Comparison of ENCODE assay signal across 34 mouse cellular contexts in the genomic region with DNA sequence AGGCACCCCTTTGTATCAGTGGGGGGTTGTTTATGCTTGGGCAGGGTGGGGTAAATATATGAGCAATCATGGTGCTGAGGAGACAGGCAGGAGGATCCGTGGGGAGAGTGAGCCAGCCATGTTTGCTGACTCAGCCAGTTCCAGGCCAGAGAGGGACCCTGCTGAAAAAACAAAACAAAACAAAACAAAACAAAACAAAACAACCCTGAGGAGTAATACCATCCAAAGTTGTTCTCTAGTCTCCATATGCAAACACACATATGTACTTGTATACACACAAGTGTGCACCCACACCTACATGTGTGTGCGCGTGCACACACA. TPM values are rescaled to one million over a fixed set of nuclear protein-coding genes. Genes with fewer than 3 reads are reported as not detected.
A peak's percentile ranks its signal among the peaks of the same experiment; 100 is the strongest.
DNase-seq lines count a peak whose midpoint lies in the region; ATAC-seq and TF ChIP-seq lines count a peak whose summit lies in the region.
"Had no signal": no experiment of that assay in that cellular context is flagged by ENCODE, and none has a peak within 500 bp of the region (broad histone marks: within the 10 kb centered on the region; RNA-seq: fewer than 3 reads in every experiment).

No protein-coding gene starts in this region.

- H3K9ac ChIP-seq in liver, embryonic 15.5 days: no peak overlapping the region
- H3K9ac ChIP-seq in liver, embryonic 11.5 days (ENCODE audit: low read depth, low read length): no peak overlapping the region
- H3K9ac ChIP-seq in CH12.LX (ENCODE audit: insufficient read depth, low read depth): peak overlapping the region; percentile 16
- no peak overlapping the region for H3K9ac ChIP-seq in ES-E14 (ENCODE audit: insufficient read depth, low read depth, low read length, poor library complexity, severe bottlenecking)
- no peak overlapping the region for H3K9ac ChIP-seq in heart, adult 2 months (ENCODE audit: low read depth, low read length)
- H3K9ac ChIP-seq: embryonic facial prominence, embryonic 12.5 days; embryonic facial prominence, embryonic 15.5 days; heart, embryonic 13.5 days; hindbrain, embryonic 14.5 days had no signal

- H3K4me3 ChIP-seq in liver, embryonic 15.5 days (replicated peaks): no peak overlapping the region
- H3K4me3 ChIP-seq in liver, embryonic 11.5 days (ENCODE audit: low read depth, low read length): no peak overlapping the region
- peak overlapping the region in 1 of 3 experiments; percentile 9 for H3K4me3 ChIP-seq in CH12.LX (replicated peaks in 1 of 3; ENCODE audit: low read depth in 2 of 3, low read length in 2 of 3, poor library complexity in 1 of 3)
- no peak overlapping the region for H3K4me3 ChIP-seq in ES-E14 (ENCODE audit: insufficient read depth in 1 of 2, low read depth in 1 of 2, low read length in 2 of 2, poor library complexity in 1 of 2, severe bottlenecking in 1 of 2)
- no peak overlapping the region for H3K4me3 ChIP-seq in bone marrow macrophage, adult 2 months (ENCODE audit: insufficient read depth, low read length)
- H3K4me3 ChIP-seq in heart, adult 2 months: no peak overlapping the region
- H3K4me3 ChIP-seq: embryonic facial prominence, embryonic 12.5 days; embryonic facial prominence, embryonic 15.5 days; heart, embryonic 10.5 days; heart, embryonic 13.5 days had no signal

- H3K9me3 ChIP-seq in liver, embryonic 15.5 days (replicated peaks): no peaks in the 10 kb centered on the region
- no peaks in the 10 kb centered on the region for H3K9me3 ChIP-seq in liver, embryonic 11.5 days (ENCODE audit: control insufficient read depth, low read length)
- H3K9me3 ChIP-seq in CH12.LX (replicated peaks; ENCODE audit: low read length): no peaks in the 10 kb centered on the region
- no peaks in the 10 kb centered on the region for H3K9me3 ChIP-seq in ES-E14 (ENCODE audit: control insufficient read depth, insufficient read depth, low read depth, low read length)
- H3K9me3 ChIP-seq: embryonic facial prominence, embryonic 12.5 days; embryonic facial prominence, embryonic 15.5 days; G1E; heart, embryonic 10.5 days; heart, embryonic 13.5 days had no signal

- intact Hi-C loops in heart, adult 2 months (cut with DNase I): no loop called here

- 80% methylated on average over 3 of the region's 3 CpGs for WGBS in liver, embryonic 15.5 days (ENCODE audit: insufficient replicate concordance)
- 80% methylated on average over 3 of the region's 3 CpGs for WGBS in liver, embryonic 11.5 days
- 82% methylated on average over 3 of the region's 3 CpGs for WGBS in heart, adult 2 months

- peaks cover 4% of the 10 kb centered on the region; the same call in 1 of the 2 replicates for H3K79me2 ChIP-seq in CH12.LX (replicated peaks; ENCODE audit: control insufficient read depth, extremely low read depth, insufficient read depth, poor library complexity, severe bottlenecking)
- no peaks in the 10 kb centered on the region for H3K79me2 ChIP-seq in heart, adult 2 months (replicated peaks; ENCODE audit: control insufficient read depth, insufficient read depth, low read length)

- H3K4me1 ChIP-seq in liver, embryonic 15.5 days (replicated peaks): no peaks in the 10 kb centered on the region; the same call in 1 of the 2 replicates
- no peaks in the 10 kb centered on the region for H3K4me1 ChIP-seq in liver, embryonic 11.5 days (replicated peaks; ENCODE audit: control insufficient read depth, insufficient read depth, low read length)
- H3K4me1 ChIP-seq in CH12.LX (ENCODE audit: control insufficient read depth in 1 of 2, insufficient read depth in 2 of 2): peaks cover 44 to 69% of the 10 kb centered on the region in 2 experiments
- no peaks in the 10 kb centered on the region; a peak in 1 of 4 replicates for H3K4me1 ChIP-seq in ES-E14 (ENCODE audit: control insufficient read depth in 2 of 2, insufficient read depth in 2 of 2, low read length in 2 of 2, poor library complexity in 1 of 2)
- H3K4me1 ChIP-seq in bone marrow macrophage, adult 2 months (ENCODE audit: control insufficient read depth, insufficient read depth, low read length): peaks cover 18% of the 10 kb centered on the region
- H3K4me1 ChIP-seq in heart, adult 2 months (ENCODE audit: control insufficient read depth, insufficient read depth, low read length): no peaks in the 10 kb centered on the region
- H3K4me1 ChIP-seq: embryonic facial prominence, embryonic 12.5 days; heart, embryonic 13.5 days had no signal

- in situ Hi-C loops in CH12.LX (cut with MboI; ENCODE audit: low pct_ligation_motif_present, low pct_unique_long_range_greater_than_20kb, low sequenced_read_pairs): loop anchor here (25.0 kb wide), 1 partner anchor 456 kb away; the partner anchor contains the start of genes Milr1 and Pecam1
- in situ Hi-C loops in ES-E14 (cut with MboI; ENCODE audit: low sequenced_read_pairs in 2 of 2, unreplicated experiment in 2 of 2): no loop called here

- TF ChIP-seq EP300 in CH12.LX (IDR thresholded peaks at IDR 0.05; ENCODE audit: low read length): no peak
- no peak for TF ChIP-seq EP300 in heart, adult 2 months (IDR thresholded peaks at IDR 0.05; ENCODE audit: insufficient read depth, low read depth, low read length)

- ATAC-seq in liver, embryonic 15.5 days (ENCODE audit: insufficient read depth): 0 out of 2 replicates have a peak, but pooled peaks have one; percentile 6
- ATAC-seq in liver, embryonic 11.5 days (replicated peaks; ENCODE audit: low FRiP score): no peak
- ATAC-seq: CD4-positive, CD25-positive, alpha-beta regulatory T cell, adult 4 months; forebrain, embryonic 14.5 days; hindbrain, postnatal 0 days; inflammation-experienced regulatory T-cells, adult 6 months had no signal

- no peak for TF ChIP-seq POLR2A in CH12.LX (IDR thresholded peaks at IDR 0.05; ENCODE audit: low read depth, low read length)
- TF ChIP-seq POLR2A in bone marrow macrophage, adult 2 months (IDR thresholded peaks at IDR 0.05; ENCODE audit: borderline replicate concordance, low read depth, low read length): no peak
- TF ChIP-seq POLR2A in heart, adult 2 months (IDR thresholded peaks at IDR 0.05; ENCODE audit: insufficient read depth, low read depth, low read length): no peak

- no peak for TF ChIP-seq CTCF in CH12.LX (conservative IDR thresholded peaks at IDR 0.05 in 1 of 2, IDR thresholded peaks at IDR 0.05 in 1 of 2; ENCODE audit: low read depth in 2 of 2, low read length in 2 of 2)
- no peak for TF ChIP-seq CTCF in bone marrow macrophage, adult 2 months (IDR thresholded peaks at IDR 0.05; ENCODE audit: low read depth, low read length)
- no peak for TF ChIP-seq CTCF in heart, adult 2 months (IDR thresholded peaks at IDR 0.05)

- no peaks in the 10 kb centered on the region for H3K27me3 ChIP-seq in liver, embryonic 15.5 days
- no peaks in the 10 kb centered on the region for H3K27me3 ChIP-seq in liver, embryonic 11.5 days (replicated peaks; ENCODE audit: control insufficient read depth, insufficient read depth, low read length)
- no peaks in the 10 kb centered on the region for H3K27me3 ChIP-seq in CH12.LX (replicated peaks)
- no peaks in the 10 kb centered on the region for H3K27me3 ChIP-seq in heart, adult 2 months (ENCODE audit: control insufficient read depth, insufficient read depth, low read length)
- H3K27me3 ChIP-seq: embryonic facial prominence, embryonic 12.5 days; embryonic facial prominence, embryonic 15.5 days; heart, embryonic 13.5 days had no signal

- no peak for DNase-seq in liver, embryonic 11.5 days (ENCODE audit: low spot score)
- DNase-seq in CH12.LX (ENCODE audit: extremely low read depth): no peak
- no peak for DNase-seq in ES-E14 (ENCODE audit: low read depth, low spot score)
- DNase-seq in heart, adult 2 months: no peak
- no peak for DNase-seq in left cerebral cortex, adult 18-20 months (ENCODE audit: low spot score in 2 of 2)
- DNase-seq: adrenal gland, adult 2 months; adrenal gland, postnatal 14 days; cerebellum, adult 11 months; cerebellum, adult 2 months; cerebellum, adult 9-11 months; cerebellum, postnatal 25 days; gastrocnemius, postnatal 25 days; heart, postnatal 14 days; heart, postnatal 4 days had no signal

- TF ChIP-seq RAD21 in CH12.LX (IDR thresholded peaks at IDR 0.05; ENCODE audit: low read depth, low read length): no peak; the same call in 1 of the 2 replicates

- dilution Hi-C loops in CH12.LX (cut with MboI; ENCODE audit: extremely low pct_ligation_motif_present, extremely low pct_unique_long_range_greater_than_20kb, low sequenced_read_pairs): no loop called here

- no peaks in the 10 kb centered on the region for H3K36me3 ChIP-seq in liver, embryonic 15.5 days (replicated peaks)
- no peaks in the 10 kb centered on the region for H3K36me3 ChIP-seq in liver, embryonic 11.5 days (ENCODE audit: control insufficient read depth, insufficient read depth, low read length)
- H3K36me3 ChIP-seq in CH12.LX (replicated peaks in 1 of 2; ENCODE audit: control insufficient read depth in 1 of 2, insufficient read depth in 1 of 2, low read length in 1 of 2) (peaks cover 9 to 10% of the 10 kb centered on the region in 2 experiments), ES-E14 (ENCODE audit: control insufficient read depth, insufficient read depth, low read length, poor library complexity, severe bottlenecking) (no peaks in the 10 kb centered on the region)
- H3K36me3 ChIP-seq in heart, adult 2 months (ENCODE audit: control insufficient read depth, insufficient read depth, low read length): no peaks in the 10 kb centered on the region
- H3K36me3 ChIP-seq: embryonic facial prominence, embryonic 12.5 days; embryonic facial prominence, embryonic 15.5 days; G1E; heart, embryonic 10.5 days; heart, embryonic 13.5 days had no signal

- H3K4me2 ChIP-seq in liver, embryonic 15.5 days: no peak overlapping the region
- no peak overlapping the region for H3K4me2 ChIP-seq in liver, embryonic 11.5 days
- peak overlapping the region; percentile 85 for H3K4me2 ChIP-seq in CH12.LX (ENCODE audit: insufficient read depth, low read depth, poor library complexity, severe bottlenecking)
- H3K4me2 ChIP-seq: embryonic facial prominence, embryonic 12.5 days; embryonic facial prominence, embryonic 15.5 days; heart, embryonic 13.5 days; hindbrain, embryonic 14.5 days had no signal

- 0 out of 2 replicates have a peak overlapping the region, but pooled peaks have one; percentile 33 for H3K27ac ChIP-seq in liver, embryonic 15.5 days (replicated peaks)
- H3K27ac ChIP-seq in liver, embryonic 11.5 days (ENCODE audit: low read depth, low read length): no peak overlapping the region
- H3K27ac ChIP-seq in CH12.LX (ENCODE audit: insufficient read depth, low read depth) (peak overlapping the region; percentile 92), ES-E14 (ENCODE audit: insufficient read depth, low read depth, low read length, poor library complexity, severe bottlenecking) (no peak overlapping the region)
- H3K27ac ChIP-seq in bone marrow macrophage, adult 2 months (ENCODE audit: insufficient read depth, low read depth, low read length): peak overlapping the region; percentile 86
- H3K27ac ChIP-seq in heart, adult 2 months: no peak overlapping the region
- H3K27ac ChIP-seq: embryonic facial prominence, embryonic 12.5 days; embryonic facial prominence, embryonic 15.5 days; heart, embryonic 10.5 days; heart, embryonic 13.5 days; hindbrain, embryonic 14.5 days; hindbrain, postnatal 0 days had no signal

RNA-seq across cellular contexts. Expression of gene Gh, which starts 4.4 kb away (rescaled TPM):
- polyA plus RNA-seq in liver, embryonic 15.5 days (2015; fragmentation: Nextera tagmentation; extraction: Ambion mirVana): not detected in 2 replicates
- polyA plus RNA-seq in liver, embryonic 11.5 days (2014; fragmentation: Nextera tagmentation; extraction: Ambion mirVana): not detected in 2 replicates
- 0.38 and 0.46 TPM in 2 replicates for total RNA-seq in CH12.LX (2012; rRNA removed)
- total RNA-seq in CH12.LX (2014; rRNA removed): 0.31 and 0.68 TPM in 2 replicates
- polyA plus RNA-seq in CH12.LX (2012; ENCODE audit: insufficient read length, low read depth): 0.76 and 1.0 TPM in 2 replicates
- not detected in 2 replicates for total RNA-seq in ES-E14 (2012; rRNA removed)
- polyA plus RNA-seq in bone marrow macrophage, adult 2 months (2012; ENCODE audit: insufficient read depth, insufficient read length, missing spikeins): not detected in 2 replicates
- not detected for total RNA-seq in heart, adult 2 months (2021)
- polyA plus RNA-seq in heart, adult 2 months (2012; rRNA removed): not detected in 2 replicates
- total RNA-seq in left cerebral cortex, adult 18-20 months (2021): not detected
- total RNA-seq: adrenal gland, adult 2 months; adrenal gland, postnatal 14 days; common myeloid progenitor, adult 5-6 weeks; G1E; gastrocnemius, adult 8-10 months; gastrocnemius, postnatal 25 days; heart, adult 18-20 months; heart, postnatal 14 days; heart, postnatal 4 days; hindbrain, postnatal 0 days had no signal
- polyA plus RNA-seq: adrenal gland, adult 2 months; C2C12; CD4-positive, CD25-positive, alpha-beta regulatory T cell, adult 4 months; cerebellum, adult 2 months; embryonic facial prominence, embryonic 12.5 days; embryonic facial prominence, embryonic 15.5 days; forebrain, embryonic 11.5 days; forebrain, embryonic 14.5 days; G1E; gonadal fat pad, adult 2 months; heart, embryonic 10.5 days; heart, embryonic 13.5 days; heart, embryonic 16.5 days; hindbrain, embryonic 11.5 days; hindbrain, embryonic 14.5 days; hindbrain, postnatal 0 days; inflammation-experienced regulatory T-cells, adult 6 months had no signal

RNA-seq across cellular contexts. Expression of gene Cd79b, which starts 8.5 kb away (rescaled TPM):
- 7.7 and 9.9 TPM in 2 replicates for polyA plus RNA-seq in liver, embryonic 15.5 days (2015; fragmentation: Nextera tagmentation; extraction: Ambion mirVana)
- 5.9 and 6.3 TPM in 2 replicates for polyA plus RNA-seq in liver, embryonic 11.5 days (2014; fragmentation: Nextera tagmentation; extraction: Ambion mirVana)
- total RNA-seq in CH12.LX (2012; rRNA removed) (503 and 527 TPM in 2 replicates), CH12.LX (2014; rRNA removed) (636 and 689 TPM in 2 replicates), ES-E14 (2012; rRNA removed) (3.6 and 4.2 TPM in 2 replicates)
- 678 and 741 TPM in 2 replicates for polyA plus RNA-seq in CH12.LX (2012; ENCODE audit: insufficient read length, low read depth)
- polyA plus RNA-seq in bone marrow macrophage, adult 2 months (2012; ENCODE audit: insufficient read depth, insufficient read length, missing spikeins): 5.1 and 6.5 TPM in 2 replicates
- 1 to 10 TPM; 1.7 to 3.0 TPM for total RNA-seq in heart, adult 2 months (2021)
- 3.4 and 10.1 TPM in 2 replicates for polyA plus RNA-seq in heart, adult 2 months (2012; rRNA removed)
- total RNA-seq in left cerebral cortex, adult 18-20 months (2021): not detected
- total RNA-seq: G1E had no signal
- polyA plus RNA-seq: C2C12 had no signal

RNA-seq across cellular contexts. Expression of gene Tcam1, which starts 29.6 kb away (rescaled TPM):
- 0.09 and 0.12 TPM in 2 replicates for polyA plus RNA-seq in liver, embryonic 15.5 days (2015; fragmentation: Nextera tagmentation; extraction: Ambion mirVana)
- 0.66 and 1.2 TPM in 2 replicates for polyA plus RNA-seq in liver, embryonic 11.5 days (2014; fragmentation: Nextera tagmentation; extraction: Ambion mirVana)
- total RNA-seq in CH12.LX (2012; rRNA removed) (4.2 and 5.9 TPM in 2 replicates), CH12.LX (2014; rRNA removed) (0.68 and 0.82 TPM in 2 replicates), ES-E14 (2012; rRNA removed) (1.0 and 1.3 TPM in 2 replicates)
- 0.64 and 0.99 TPM in 2 replicates for polyA plus RNA-seq in CH12.LX (2012; ENCODE audit: insufficient read length, low read depth)
- not detected in 2 replicates for polyA plus RNA-seq in bone marrow macrophage, adult 2 months (2012; ENCODE audit: insufficient read depth, insufficient read length, missing spikeins)
- total RNA-seq in heart, adult 2 months (2021): not detected
- 0.10 TPM in 1 of 2 replicates, not detected in the other for polyA plus RNA-seq in heart, adult 2 months (2012; rRNA removed)
- under 1 TPM in 1 of 2 experiments, not detected in 1; 0.12 TPM for total RNA-seq in left cerebral cortex, adult 18-20 months (2021)
- total RNA-seq: G1E; heart, adult 18-20 months; heart, postnatal 4 days had no signal
- polyA plus RNA-seq: adrenal gland, adult 2 months had no signal

RNA-seq across cellular contexts. Expression of gene Smarcd2, which starts 33.3 kb away (rescaled TPM):
- 26.7 and 26.8 TPM in 2 replicates for polyA plus RNA-seq in liver, embryonic 15.5 days (2015; fragmentation: Nextera tagmentation; extraction: Ambion mirVana)
- 60.3 and 62.9 TPM in 2 replicates for polyA plus RNA-seq in liver, embryonic 11.5 days (2014; fragmentation: Nextera tagmentation; extraction: Ambion mirVana)
- total RNA-seq in CH12.LX (2012; rRNA removed): 89.4 and 94.3 TPM in 2 replicates
- total RNA-seq in CH12.LX (2014; rRNA removed): 105 and 110 TPM in 2 replicates
- 103 and 116 TPM in 2 replicates for polyA plus RNA-seq in CH12.LX (2012; ENCODE audit: insufficient read length, low read depth)
- 45.0 and 47.7 TPM in 2 replicates for total RNA-seq in ES-E14 (2012; rRNA removed)
- polyA plus RNA-seq in bone marrow macrophage, adult 2 months (2012; ENCODE audit: insufficient read depth, insufficient read length, missing spikeins): 89.5 and 89.8 TPM in 2 replicates
- 10 to 100 TPM; 16.6 to 17.2 TPM for total RNA-seq in heart, adult 2 months (2021)
- 39.2 and 49.2 TPM in 2 replicates for polyA plus RNA-seq in heart, adult 2 months (2012; rRNA removed)
- 10 to 100 TPM; 16.6 to 16.9 TPM for total RNA-seq in left cerebral cortex, adult 18-20 months (2021)

RNA-seq across cellular contexts. Expression of gene Scn4a, which starts 47.1 kb away (rescaled TPM):
- polyA plus RNA-seq in liver, embryonic 15.5 days (2015; fragmentation: Nextera tagmentation; extraction: Ambion mirVana): 0.03 and 0.24 TPM in 2 replicates
- not detected in 2 replicates for polyA plus RNA-seq in liver, embryonic 11.5 days (2014; fragmentation: Nextera tagmentation; extraction: Ambion mirVana)
- 0.50 and 0.64 TPM in 2 replicates for total RNA-seq in CH12.LX (2012; rRNA removed)
- total RNA-seq in CH12.LX (2014; rRNA removed): 0.55 and 0.57 TPM in 2 replicates
- polyA plus RNA-seq in CH12.LX (2012; ENCODE audit: insufficient read length, low read depth): 0.97 and 1.00 TPM in 2 replicates
- total RNA-seq in ES-E14 (2012; rRNA removed): 0.13 and 0.16 TPM in 2 replicates
- not detected in 2 replicates for polyA plus RNA-seq in bone marrow macrophage, adult 2 months (2012; ENCODE audit: insufficient read depth, insufficient read length, missing spikeins)
- 10 to 100 TPM; 22.1 to 22.8 TPM for total RNA-seq in heart, adult 2 months (2021)
- 11.9 and 20.7 TPM in 2 replicates for polyA plus RNA-seq in heart, adult 2 months (2012; rRNA removed)
- not detected for total RNA-seq in left cerebral cortex, adult 18-20 months (2021)
- polyA plus RNA-seq: forebrain, embryonic 11.5 days; forebrain, embryonic 14.5 days; G1E; hindbrain, embryonic 14.5 days had no signal

Comparison
In these comparisons a context has a peak if more than half of its experiments do, and no peak if none do; other contexts are left out.
1. H3K27ac ChIP-seq: peak in liver, embryonic 15.5 days (single experiment), CH12.LX (single experiment) and bone marrow macrophage, adult 2 months (single experiment); none in liver, embryonic 11.5 days (single experiment), ES-E14 (single experiment) and heart, adult 2 months (single experiment).
2. RNA of gene Cd79b, which starts 8.5 kb away (polyA plus RNA-seq): 678 to 741 TPM in CH12.LX; 3.4 to 10.1 TPM in heart, adult 2 months, 7.7 to 9.9 TPM in liver, embryonic 15.5 days, 5.9 to 6.3 TPM in liver, embryonic 11.5 days and 5.1 to 6.5 TPM in bone marrow macrophage, adult 2 months; every median in the first group is over 10 times any median in the second.